Mouse (Mus musculus): ENCODE results near the gene Foxj2.

The Foxj2 gene

GRCm38 (mm10) chr6:122813640-122814039 is 6.1 kb upstream of the Foxj2 start:
- no peak for DNase-seq (ENCODE audit: low read depth)

GRCm38 (mm10) chr6:122820071-122820798 is 521 bp downstream of the Foxj2 start:
- no peak for DNase-seq (ENCODE audit: low read depth)

DNA sequence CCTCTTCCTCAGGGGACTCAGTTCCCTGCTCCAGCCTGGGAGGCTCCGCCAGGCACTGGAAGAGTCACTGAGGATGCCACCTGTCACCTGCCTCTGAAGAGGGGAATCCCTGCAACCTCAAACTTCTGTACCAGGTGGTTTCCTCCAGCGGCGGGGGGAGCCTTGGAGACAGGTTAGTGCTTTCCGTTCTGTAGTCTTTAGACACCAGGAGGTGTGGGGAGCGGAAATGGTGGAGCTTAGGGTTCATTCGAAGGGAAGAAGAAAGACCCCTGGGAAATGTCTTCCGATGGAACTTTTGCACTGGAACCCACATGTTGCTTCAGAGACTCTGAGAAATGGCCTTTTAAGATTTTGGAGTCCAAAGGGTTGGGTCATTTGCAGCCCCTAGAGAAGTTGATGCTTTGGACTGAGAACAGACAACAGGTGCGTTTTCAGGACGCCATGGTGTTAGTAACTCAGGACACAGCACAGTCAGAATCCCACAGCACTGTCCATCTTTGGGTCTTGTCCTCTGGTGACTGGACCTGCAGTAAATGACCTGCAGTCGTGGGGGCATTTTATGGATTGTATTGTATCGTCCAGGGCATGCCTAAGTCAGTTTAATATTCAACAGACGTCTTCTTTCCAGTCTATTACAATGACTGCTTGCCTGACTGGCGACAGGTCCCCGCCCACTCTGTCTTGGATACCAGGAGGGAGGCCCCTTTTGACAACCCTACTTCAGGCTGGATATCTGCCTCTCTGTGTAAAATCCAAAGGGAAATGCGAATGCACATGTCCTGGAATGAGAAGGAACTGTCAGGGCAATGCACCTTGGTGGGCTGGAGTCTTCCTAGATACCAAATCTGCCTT is 1.3 kb downstream of the Foxj2 start:
- peak; percentile 85 for DNase-seq (ENCODE audit: low read depth)

- DNase-seq (ENCODE audit: low read depth), result no peak
These were observed 2.1 kb downstream of the Foxj2 start for GRCm38 (mm10) chr6:122821822-122822221.

- DNase-seq (ENCODE audit: low read depth), result no peak
These were observed 4.4 kb downstream of the Foxj2 start for GRCm38 (mm10) chr6:122824086-122824485.

DNA sequence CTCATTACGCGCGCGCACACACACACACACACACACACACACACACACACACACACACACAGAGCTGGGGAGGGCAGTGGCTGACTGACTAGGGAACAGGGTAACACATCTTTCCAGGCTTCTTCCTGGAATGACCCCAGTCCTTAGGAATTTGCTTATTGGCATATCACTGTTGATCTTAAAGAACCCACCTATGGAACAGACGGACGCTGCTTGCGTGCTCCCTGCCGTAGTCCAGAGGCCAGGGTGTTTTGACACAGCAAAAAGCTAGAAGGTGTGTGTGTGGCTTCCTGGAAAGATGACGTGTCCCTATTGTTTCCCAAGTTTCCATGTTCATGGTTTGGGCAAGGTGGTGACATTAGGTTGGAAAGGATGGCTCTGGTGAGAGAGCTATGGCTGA is 5.5 kb downstream of the Foxj2 start:
- no peak for DNase-seq (ENCODE audit: low read depth)

GRCm38 (mm10) chr6:122825923-122826742 is 6.4 kb downstream of the Foxj2 start:
- DNase-seq (ENCODE audit: low read depth), result peak; percentile 74

GRCm38 (mm10) chr6:122828086-122828485 is 8.4 kb downstream of the Foxj2 start:
- peak; percentile 62 for DNase-seq (ENCODE audit: low read depth)

- no peak for DNase-seq (ENCODE audit: low read depth)
These were observed 13.2 kb downstream of the Foxj2 start for GRCm38 (mm10) chr6:122832880-122833279.

- peak; percentile 81 for DNase-seq (ENCODE audit: low read depth)
These were observed 14.7 kb downstream of the Foxj2 start for GRCm38 (mm10) chr6:122834365-122834764.

DNA sequence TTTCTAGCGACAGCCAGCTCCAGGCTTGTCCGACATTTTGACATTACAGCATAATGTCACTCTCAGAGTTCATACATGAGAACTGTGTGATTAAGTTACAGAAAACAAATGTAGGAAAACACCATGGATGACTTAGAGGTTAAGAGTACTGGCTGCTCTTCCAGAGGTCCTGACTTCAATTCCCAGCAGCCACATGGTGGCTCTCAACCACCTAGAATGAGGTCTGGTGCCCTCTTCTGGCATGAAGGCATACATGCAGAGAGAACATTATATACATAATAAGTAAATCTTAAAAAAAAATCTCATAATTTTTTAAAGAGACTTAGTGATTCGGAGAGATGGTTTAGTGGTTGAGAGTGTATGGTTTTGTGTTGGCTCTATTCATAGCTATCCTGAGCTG is 17.3 kb downstream of the Foxj2 start:
- DNase-seq (ENCODE audit: low read depth), result no peak

- no peak for DNase-seq (ENCODE audit: low read depth)
These were observed 17.8 kb downstream of the Foxj2 start for GRCm38 (mm10) chr6:122837539-122837938.

- no peak for DNase-seq (ENCODE audit: low read depth)
These were observed 24.0 kb downstream of the Foxj2 start for GRCm38 (mm10) chr6:122843759-122844158.

DNA sequence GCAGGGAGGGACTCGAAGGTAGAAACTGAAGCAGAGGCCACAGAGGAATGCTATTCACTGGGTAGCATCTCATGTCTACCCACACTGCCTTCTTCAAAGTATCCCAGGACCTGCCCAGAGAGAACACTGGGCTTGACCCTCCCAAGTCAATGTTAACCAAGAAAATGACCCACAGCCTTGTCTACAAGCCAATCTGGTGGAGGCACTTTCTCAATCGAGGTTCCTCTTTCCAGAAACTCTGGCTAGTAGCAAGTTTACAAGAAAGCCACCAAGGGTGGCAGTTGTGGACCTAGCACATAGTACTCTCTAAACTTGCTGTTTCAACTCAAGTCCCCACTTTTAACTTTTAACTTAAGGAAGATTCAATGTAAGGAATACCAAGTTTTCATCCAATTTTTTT is 33.0 kb downstream of the Foxj2 start:
- DNase-seq (ENCODE audit: low read depth), result no peak

DNA sequence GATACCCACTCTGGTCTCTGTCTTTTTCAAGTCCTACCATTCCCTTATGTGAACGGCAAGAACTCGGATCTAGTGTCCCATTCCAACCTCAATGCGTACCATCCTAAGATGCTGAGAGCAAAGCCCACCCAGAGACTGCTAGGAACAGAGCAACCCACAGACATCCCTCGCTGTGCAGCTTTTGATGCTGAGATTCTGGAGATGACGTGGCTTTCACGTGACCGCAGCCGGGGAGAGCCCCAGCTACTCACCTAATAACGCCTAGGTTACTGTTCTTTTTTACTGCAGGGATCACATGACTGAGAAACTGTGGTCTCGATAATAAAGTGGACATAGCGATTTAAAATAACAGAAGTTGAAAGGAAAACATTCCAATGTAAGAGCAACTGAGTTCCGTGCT is 34.8 kb downstream of the Foxj2 start:
- no peak for DNase-seq (ENCODE audit: low read depth)

DNA sequence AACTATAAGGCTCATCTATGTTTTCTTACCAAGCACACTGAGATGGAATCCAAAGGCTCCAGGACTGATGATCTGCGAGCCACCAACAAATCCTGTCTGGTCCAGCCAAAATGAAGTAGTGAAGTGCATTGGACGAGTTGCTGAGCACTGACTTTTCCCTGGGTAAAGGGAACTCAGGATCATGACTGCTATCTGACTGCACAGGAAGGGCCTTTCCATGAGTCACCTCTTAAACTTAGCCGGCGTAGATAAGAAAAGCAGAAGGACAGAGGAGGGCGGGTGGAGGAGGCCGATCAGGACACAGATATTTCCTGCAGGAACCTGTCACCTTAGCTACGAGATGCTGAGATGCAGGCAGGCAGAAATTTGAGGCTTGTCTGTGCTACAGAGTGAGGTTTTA is 36.2 kb downstream of the Foxj2 start, which contains the start of gene C3ar1:
Gene C3ar1 (minus strand): TSS at position 207 of the 400 bp plus-strand sequence.
- DNase-seq (ENCODE audit: low read depth), result no peak

- no peak for DNase-seq (ENCODE audit: low read depth)
These were observed 42.7 kb downstream of the Foxj2 start for GRCm38 (mm10) chr6:122862434-122862833.

- no peak for DNase-seq (ENCODE audit: low read depth)
These were observed 43.2 kb downstream of the Foxj2 start for GRCm38 (mm10) chr6:122862871-122863270.

- peak; percentile 44 for DNase-seq (ENCODE audit: low read depth)
These were observed 48.2 kb downstream of the Foxj2 start for GRCm38 (mm10) chr6:122867914-122868313.

DNA sequence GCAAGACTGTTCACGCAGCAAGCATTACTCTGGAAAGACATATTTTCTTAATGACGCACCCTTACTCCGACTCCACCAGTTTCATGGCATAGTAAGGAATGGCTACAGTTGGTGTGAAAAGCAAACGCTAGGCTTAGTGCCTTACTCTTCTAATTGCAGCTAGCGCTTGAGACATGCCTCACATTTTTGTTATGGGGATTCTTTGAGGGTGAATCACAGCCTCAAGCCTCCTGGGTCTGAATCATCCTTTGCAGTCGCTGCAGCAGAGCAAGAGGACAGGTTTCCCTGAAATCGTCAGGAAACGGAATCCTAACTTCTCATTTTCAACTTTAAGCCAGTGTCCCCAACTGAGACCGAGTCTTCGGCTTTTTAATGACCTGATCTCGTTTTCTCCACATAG is 50.1 kb downstream of the Foxj2 start:
- DNase-seq (ENCODE audit: low read depth), result no peak

DNA sequence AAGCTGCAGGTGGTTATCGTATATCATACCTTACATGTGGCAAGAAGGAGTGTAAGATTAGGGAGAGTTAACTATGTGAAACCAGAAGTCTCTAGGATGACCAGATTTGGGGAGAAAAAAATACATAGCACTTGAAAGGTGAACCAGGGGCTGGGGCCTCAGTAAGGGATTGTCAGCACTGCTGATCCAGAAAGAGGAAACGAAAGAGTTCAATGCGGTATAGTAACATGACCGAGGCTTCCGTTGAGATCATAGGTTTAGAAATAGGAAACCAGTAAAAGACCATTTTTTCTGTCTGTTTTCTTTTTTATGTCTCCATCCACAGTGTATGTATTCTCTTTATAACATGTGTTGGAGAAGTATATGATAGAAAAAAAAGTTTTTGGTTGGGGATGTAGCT is 53.1 kb downstream of the Foxj2 start:
- DNase-seq (ENCODE audit: low read depth), result peak; percentile 73

Measured in naive thymus-derived CD4-positive, alpha-beta T cell, adult 2 months (primary cell).